8 mouse cellular contexts compared by ENCODE assay signal in the genomic region with DNA sequence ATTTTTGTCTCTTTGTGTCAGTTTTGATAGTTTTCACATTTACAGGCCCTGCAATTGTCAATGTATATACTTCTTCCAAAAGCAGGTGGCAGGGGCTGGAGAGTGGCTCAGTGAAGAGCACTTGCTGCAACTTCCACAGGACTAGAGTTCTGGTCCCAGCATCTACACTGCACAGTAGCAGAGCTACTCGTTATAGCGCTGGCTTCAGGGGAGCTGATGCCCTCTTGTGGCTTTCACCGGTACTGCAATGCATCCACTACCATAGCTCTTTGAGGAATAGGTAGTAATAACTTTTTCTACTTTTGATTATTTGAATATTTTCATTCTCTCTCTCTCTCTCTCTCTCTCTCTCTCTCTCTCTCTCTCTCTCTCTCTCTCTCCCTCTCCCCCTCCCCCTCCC.
DNase-seq lines count a peak whose midpoint lies in the region; ATAC-seq and TF ChIP-seq lines count a peak whose summit lies in the region.

No protein-coding gene starts in this region.

- in situ Hi-C loops in ES-E14 (cut with MboI; ENCODE audit: low sequenced_read_pairs in 2 of 2, unreplicated experiment in 2 of 2), result loop anchor here (5.0 to 25.0 kb wide), 2 partner anchors 292 to 297 kb away; no protein-coding TSS in a partner anchor

- H3K4me3 ChIP-seq in ES-E14 (ENCODE audit: insufficient read depth in 1 of 2, low read depth in 1 of 2, low read length in 2 of 2, poor library complexity in 1 of 2, severe bottlenecking in 1 of 2) (no peak overlapping the region), macrophage (ENCODE audit: inconsistent target) (no peak overlapping the region)
- H3K4me3 ChIP-seq in forebrain, embryonic 13.5 days, result no peak overlapping the region
- H3K4me3 ChIP-seq in hindbrain, embryonic 14.5 days (replicated peaks; ENCODE audit: low read length), result no peak overlapping the region

- H3K79me2 ChIP-seq in macrophage (ENCODE audit: inconsistent target), result no peaks in the 10 kb centered on the region

- no peaks in the 10 kb centered on the region for H3K4me1 ChIP-seq in ES-E14 (ENCODE audit: control insufficient read depth in 2 of 2, insufficient read depth in 2 of 2, low read length in 2 of 2, poor library complexity in 1 of 2)
- H3K4me1 ChIP-seq in forebrain, embryonic 13.5 days, result no peaks in the 10 kb centered on the region
- H3K4me1 ChIP-seq in hindbrain, embryonic 14.5 days (replicated peaks; ENCODE audit: control insufficient read depth, insufficient read depth, low read length), result no peaks in the 10 kb centered on the region

- no peak overlapping the region for H3K27ac ChIP-seq in ES-E14 (ENCODE audit: insufficient read depth, low read depth, low read length, poor library complexity, severe bottlenecking)
- H3K27ac ChIP-seq in forebrain, embryonic 13.5 days, result no peak overlapping the region
- no peak overlapping the region for H3K27ac ChIP-seq in hindbrain, embryonic 14.5 days
- H3K27ac ChIP-seq in macrophage, result peak overlapping the region; percentile 88

- no peaks in the 10 kb centered on the region for H3K9me3 ChIP-seq in ES-E14 (ENCODE audit: control insufficient read depth, insufficient read depth, low read depth, low read length)
- H3K9me3 ChIP-seq in forebrain, embryonic 13.5 days (replicated peaks), result no peaks in the 10 kb centered on the region
- no peaks in the 10 kb centered on the region for H3K9me3 ChIP-seq in hindbrain, embryonic 14.5 days (ENCODE audit: control insufficient read depth, low read length)

- H3K4me2 ChIP-seq in forebrain, embryonic 13.5 days, result no peak overlapping the region
- no peak overlapping the region for H3K4me2 ChIP-seq in hindbrain, embryonic 14.5 days (replicated peaks)

- no peak overlapping the region for H3K9ac ChIP-seq in ES-E14 (ENCODE audit: insufficient read depth, low read depth, low read length, poor library complexity, severe bottlenecking)
- no peak overlapping the region for H3K9ac ChIP-seq in forebrain, embryonic 13.5 days
- H3K9ac ChIP-seq in hindbrain, embryonic 14.5 days, result no peak overlapping the region

- DNase-seq in ES-E14 (ENCODE audit: low read depth, low spot score), result peak; percentile 59
- peak; percentile 81 for DNase-seq in brain, adult 2 months (ENCODE audit: low read depth, low spot score)
- DNase-seq in hindbrain, embryonic 14.5 days (ENCODE audit: low spot score), result peak; percentile 82
- DNase-seq in layer of hippocampus, postnatal 25 days (ENCODE audit: extremely low spot score in 1 of 2, low spot score in 1 of 2), result peak; percentile 40 to 84
- peak; percentile 53 for DNase-seq in right cerebral cortex, postnatal 25 days
- peak; percentile 51 for DNase-seq in yolk sac, embryonic 10.5 days (ENCODE audit: low spot score)

- ATAC-seq in forebrain, embryonic 13.5 days, result peak; percentile 71
- ATAC-seq in hindbrain, embryonic 14.5 days (ENCODE audit: low FRiP score), result peak; percentile 53; the same call in 1 of the 2 replicates

- H3K36me3 ChIP-seq in ES-E14 (ENCODE audit: control insufficient read depth, insufficient read depth, low read length, poor library complexity, severe bottlenecking) (no peaks in the 10 kb centered on the region), macrophage (ENCODE audit: inconsistent target) (no peaks in the 10 kb centered on the region)
- H3K36me3 ChIP-seq in forebrain, embryonic 13.5 days (ENCODE audit: poor library complexity, severe bottlenecking), result no peaks in the 10 kb centered on the region
- no peaks in the 10 kb centered on the region for H3K36me3 ChIP-seq in hindbrain, embryonic 14.5 days (replicated peaks; ENCODE audit: control insufficient read depth, insufficient read depth)

- 0% methylated on average over 3 of the region's 3 CpGs for WGBS in forebrain, embryonic 13.5 days
- 1% methylated on average over 3 of the region's 3 CpGs for WGBS in hindbrain, embryonic 14.5 days
- WGBS in macrophage (ENCODE audit: missing documents), result 3% methylated on average over 3 of the region's 3 CpGs

- H3K27me3 ChIP-seq in forebrain, embryonic 13.5 days, result no peaks in the 10 kb centered on the region
- no peaks in the 10 kb centered on the region for H3K27me3 ChIP-seq in hindbrain, embryonic 14.5 days (ENCODE audit: control insufficient read depth, insufficient read depth, low read length)

TF ChIP-seq in ES-E14, 5 proteins besides CTCF, POLR2A, EP300 and RAD21:
- TF ChIP-seq CHD2 (IDR thresholded peaks at IDR 0.05; ENCODE audit: low read depth, low read length), result no peak
- TF ChIP-seq ZC3H11A (IDR thresholded peaks at IDR 0.05; ENCODE audit: borderline replicate concordance, low read depth, low read length), result peak; percentile 93
